In genomic region chr2:164009227-164009626, GRCm38 (mm10) we compare ENCODE assay signal across 13 mouse cellular contexts. TPM values are rescaled to one million over a fixed set of nuclear protein-coding genes. Genes with fewer than 3 reads are reported as not detected.
DNase-seq lines count a peak whose midpoint lies in the region; ATAC-seq and TF ChIP-seq lines count a peak whose summit lies in the region.
"Had no signal": no experiment of that assay in that cellular context is flagged by ENCODE, and none has a peak within 500 bp of the region (broad histone marks: within the 10 kb centered on the region; RNA-seq: fewer than 3 reads in every experiment).

No protein-coding gene starts in this region.

- H3K9ac ChIP-seq in neural tube, embryonic 15.5 days (replicated peaks), result no peak overlapping the region
- H3K9ac ChIP-seq: hindbrain, embryonic 15.5 days; neural tube, embryonic 12.5 days had no signal

- H3K36me3 ChIP-seq in neural tube, embryonic 15.5 days, result peaks cover 27% of the 10 kb centered on the region

- peak overlapping the region; percentile 82 for H3K27ac ChIP-seq in cortical plate, adult 2 months (ENCODE audit: insufficient read depth, low read length)
- H3K27ac ChIP-seq in neural tube, embryonic 15.5 days (replicated peaks), result no peak overlapping the region
- H3K27ac ChIP-seq: heart, embryonic 10.5 days; hindbrain, embryonic 15.5 days; limb, embryonic 10.5 days; neural tube, embryonic 12.5 days had no signal

- H3K27me3 ChIP-seq in neural tube, embryonic 15.5 days (replicated peaks), result no peaks in the 10 kb centered on the region
- H3K27me3 ChIP-seq: hindbrain, embryonic 15.5 days; neural tube, embryonic 12.5 days had no signal

- peak; percentile 12; the same call in 1 of the 2 replicates for ATAC-seq in megakaryocyte, adult 5-6 weeks (ENCODE audit: poor library complexity, severe bottlenecking)
- ATAC-seq in neural tube, embryonic 15.5 days (ENCODE audit: low FRiP score), result no peak

- WGBS in neural tube, embryonic 15.5 days, result 93% methylated on average over 6 of the region's 6 CpGs

- H3K4me1 ChIP-seq in cortical plate, adult 2 months (ENCODE audit: control insufficient read depth, insufficient read depth, low read length), result peaks cover 17% of the 10 kb centered on the region; the same call in 1 of the 2 replicates
- peaks cover 19% of the 10 kb centered on the region for H3K4me1 ChIP-seq in neural tube, embryonic 15.5 days

- TF ChIP-seq POLR2A in cortical plate, adult 2 months (IDR thresholded peaks at IDR 0.05; ENCODE audit: extremely low read depth, insufficient read depth, low read length), result no peak

- DNase-seq in kidney, postnatal 14 days, result peak; percentile 36
- DNase-seq in kidney, adult 18-20 months, result no peak
- DNase-seq in adipocyte (ENCODE audit: low spot score), result peak; percentile 80
- DNase-seq in layer of hippocampus, adult 18-20 months (ENCODE audit: low spot score in 2 of 2), result no peak
- DNase-seq: thymus, postnatal 4 days had no signal

- no peak overlapping the region for H3K4me3 ChIP-seq in cortical plate, adult 2 months (ENCODE audit: insufficient read depth, low read length)
- no peak overlapping the region for H3K4me3 ChIP-seq in neural tube, embryonic 15.5 days (replicated peaks)
- H3K4me3 ChIP-seq: heart, embryonic 10.5 days; hindbrain, embryonic 15.5 days; limb, embryonic 10.5 days; neural tube, embryonic 12.5 days had no signal

- H3K4me2 ChIP-seq in neural tube, embryonic 15.5 days, result no peak overlapping the region
- H3K4me2 ChIP-seq: hindbrain, embryonic 15.5 days; midbrain, embryonic 11.5 days; neural tube, embryonic 12.5 days had no signal

- no peak for TF ChIP-seq CTCF in cortical plate, adult 2 months (IDR thresholded peaks at IDR 0.05; ENCODE audit: extremely low read depth, insufficient read depth, low read length)

- H3K9me3 ChIP-seq in neural tube, embryonic 15.5 days (replicated peaks), result no peaks in the 10 kb centered on the region
- H3K9me3 ChIP-seq: heart, embryonic 10.5 days; hindbrain, embryonic 15.5 days; limb, embryonic 10.5 days; neural tube, embryonic 12.5 days had no signal

RNA-seq across cellular contexts. Expression of gene Ywhab, which starts 14.5 kb away (rescaled TPM):
- polyA plus RNA-seq in cortical plate, adult 2 months (2012; rRNA removed), result 307 and 314 TPM in 2 replicates
- 176 and 197 TPM in 2 replicates for total RNA-seq in megakaryocyte, adult 5-6 weeks (2015)
- 73.5 and 93.5 TPM in 2 replicates for total RNA-seq in megakaryocyte, adult 5-6 weeks (2017)
- 100 to 1,000 TPM; 508 to 533 TPM for total RNA-seq in layer of hippocampus, adult 18-20 months (2021)
- polyA plus RNA-seq in neural tube, embryonic 15.5 days (2015; fragmentation: Nextera tagmentation; extraction: Ambion mirVana), result 487 and 519 TPM in 2 replicates

RNA-seq across cellular contexts. Expression of gene Pabpc1l, which starts 16.0 kb away (rescaled TPM):
- polyA plus RNA-seq in cortical plate, adult 2 months (2012; rRNA removed), result 0.78 and 1.0 TPM in 2 replicates
- 12.9 and 19.1 TPM in 2 replicates for total RNA-seq in megakaryocyte, adult 5-6 weeks (2015)
- total RNA-seq in megakaryocyte, adult 5-6 weeks (2017), result 2.5 and 4.8 TPM in 2 replicates
- under 1 TPM; 0.36 to 0.37 TPM for total RNA-seq in layer of hippocampus, adult 18-20 months (2021)
- polyA plus RNA-seq in neural tube, embryonic 15.5 days (2015; fragmentation: Nextera tagmentation; extraction: Ambion mirVana), result 1.1 and 1.7 TPM in 2 replicates

Comparison
In these comparisons a context has a peak if more than half of its experiments do, and no peak if none do; other contexts are left out.
1. DNase-seq: peak in kidney, postnatal 14 days (single experiment) and adipocyte (single experiment); none in kidney, adult 18-20 months (single experiment) and layer of hippocampus, adult 18-20 months (0 of 2).